Mouse (Mus musculus): Measurements from ENCODE around the gene Vnn1. TPM values are rescaled to one million over a fixed set of nuclear protein-coding genes. Genes with fewer than 3 reads are reported as not detected.

The Vnn1 gene
- 9.0 and 118 TPM in 2 replicates for polyA plus RNA-seq (2012; rRNA removed)

GRCm38 (mm10) chr10:23894601-23895349 is at the start of gene Vnn1:
Gene Vnn1, plus strand, starts transcription at chr10:23894688.
- H3K27me3 ChIP-seq (ENCODE audit: control insufficient read depth, insufficient read depth, low read length), result no peaks in the 10 kb centered on the region
- TF ChIP-seq CTCF (IDR thresholded peaks at IDR 0.05; ENCODE audit: extremely low read depth, insufficient read length, insufficient replicate concordance, low read depth, low read length), result no peak
- no peak for TF ChIP-seq POLR2A (IDR thresholded peaks at IDR 0.05; ENCODE audit: low read depth, low read length)
- peak within 1 kb of the TSS; percentile 60 for H3K27ac ChIP-seq (ENCODE audit: insufficient read depth, low read depth, low read length)
- peak within 1 kb of the TSS; percentile 57 for H3K4me3 ChIP-seq (ENCODE audit: low read depth, low read length)
- peaks cover 16% of the 10 kb centered on the region; the same call in 1 of the 2 replicates for H3K4me1 ChIP-seq (ENCODE audit: control insufficient read depth, insufficient read depth, insufficient read length, low read length)
- H3K36me3 ChIP-seq (ENCODE audit: control insufficient read depth, insufficient read depth, low read length), result peaks cover 4% of the 10 kb centered on the region; the same call in 1 of the 2 replicates
- 13% methylated on average over 21 of the region's 21 CpGs for WGBS

- Histone ChIP-seq H3K36me3 (ENCODE audit: control insufficient read depth, insufficient read depth, low read length) (no peaks in the 10 kb centered on the region), H3K27ac (ENCODE audit: insufficient read depth, low read depth, low read length) (no peak within 1 kb of the TSS), H3K4me1 (ENCODE audit: control insufficient read depth, insufficient read depth, insufficient read length, low read length) (peaks cover 10% of the 10 kb centered on the region; the same call in 1 of the 2 replicates), H3K27me3 (ENCODE audit: control insufficient read depth, insufficient read depth, low read length) (no peaks in the 10 kb centered on the region), H3K4me3 (ENCODE audit: low read depth, low read length) (no peak within 1 kb of the TSS)
- TF ChIP-seq CTCF (IDR thresholded peaks at IDR 0.05; ENCODE audit: extremely low read depth, insufficient read length, insufficient replicate concordance, low read depth, low read length) (no peak), POLR2A (IDR thresholded peaks at IDR 0.05; ENCODE audit: low read depth, low read length) (no peak)
- WGBS, result 10% methylated on average over 4 of the region's 4 CpGs
These were observed 43.1 kb upstream of the Vnn1 start, which contains the start of gene Vnn3 for GRCm38 (mm10) chr10:23851228-23851912. Gene Vnn3, plus strand, starts transcription at chr10:23851462.

GRCm38 (mm10) chr10:23852096-23852495 is 42.4 kb upstream of the Vnn1 start:
- Histone ChIP-seq H3K27ac (ENCODE audit: insufficient read depth, low read depth, low read length) (no peak overlapping the region), H3K4me3 (ENCODE audit: low read depth, low read length) (no peak overlapping the region), H3K4me1 (ENCODE audit: control insufficient read depth, insufficient read depth, insufficient read length, low read length) (peaks cover 10% of the 10 kb centered on the region; the same call in 1 of the 2 replicates), H3K36me3 (ENCODE audit: control insufficient read depth, insufficient read depth, low read length) (no peaks in the 10 kb centered on the region), H3K27me3 (ENCODE audit: control insufficient read depth, insufficient read depth, low read length) (no peaks in the 10 kb centered on the region)
- TF ChIP-seq CTCF (IDR thresholded peaks at IDR 0.05; ENCODE audit: extremely low read depth, insufficient read length, insufficient replicate concordance, low read depth, low read length) (no peak), POLR2A (IDR thresholded peaks at IDR 0.05; ENCODE audit: low read depth, low read length) (no peak)
- WGBS, result 76% methylated on average over 2 of the region's 2 CpGs

- TF ChIP-seq POLR2A (IDR thresholded peaks at IDR 0.05; ENCODE audit: low read depth, low read length), result no peak
- Histone ChIP-seq H3K27ac (ENCODE audit: insufficient read depth, low read depth, low read length) (no peak overlapping the region), H3K4me1 (ENCODE audit: control insufficient read depth, insufficient read depth, insufficient read length, low read length) (peaks cover 6% of the 10 kb centered on the region), H3K36me3 (ENCODE audit: control insufficient read depth, insufficient read depth, low read length) (no peaks in the 10 kb centered on the region), H3K27me3 (ENCODE audit: control insufficient read depth, insufficient read depth, low read length) (no peaks in the 10 kb centered on the region), H3K4me3 (ENCODE audit: low read depth, low read length) (no peak overlapping the region)
- 26% methylated on average over 9 of the region's 9 CpGs for WGBS
These were observed 29.9 kb upstream of the Vnn1 start for GRCm38 (mm10) chr10:23864362-23865312.

GRCm38 (mm10) chr10:23880695-23881094 is 13.8 kb upstream of the Vnn1 start:
- TF ChIP-seq POLR2A (IDR thresholded peaks at IDR 0.05; ENCODE audit: low read depth, low read length) (no peak), CTCF (IDR thresholded peaks at IDR 0.05; ENCODE audit: extremely low read depth, insufficient read length, insufficient replicate concordance, low read depth, low read length) (peak; percentile 43; the same call in 1 of the 2 replicates)
- Histone ChIP-seq H3K4me3 (ENCODE audit: low read depth, low read length) (no peak overlapping the region), H3K36me3 (ENCODE audit: control insufficient read depth, insufficient read depth, low read length) (no peaks in the 10 kb centered on the region), H3K27me3 (ENCODE audit: control insufficient read depth, insufficient read depth, low read length) (no peaks in the 10 kb centered on the region), H3K4me1 (ENCODE audit: control insufficient read depth, insufficient read depth, insufficient read length, low read length) (no peaks in the 10 kb centered on the region), H3K27ac (ENCODE audit: insufficient read depth, low read depth, low read length) (no peak overlapping the region)
- 85% methylated on average over 6 of the region's 6 CpGs for WGBS

- Histone ChIP-seq H3K36me3 (ENCODE audit: control insufficient read depth, insufficient read depth, low read length) (no peaks in the 10 kb centered on the region), H3K4me3 (ENCODE audit: low read depth, low read length) (no peak overlapping the region), H3K27me3 (ENCODE audit: control insufficient read depth, insufficient read depth, low read length) (no peaks in the 10 kb centered on the region), H3K27ac (ENCODE audit: insufficient read depth, low read depth, low read length) (no peak overlapping the region), H3K4me1 (ENCODE audit: control insufficient read depth, insufficient read depth, insufficient read length, low read length) (peaks cover 7% of the 10 kb centered on the region; the same call in 1 of the 2 replicates)
- TF ChIP-seq POLR2A (IDR thresholded peaks at IDR 0.05; ENCODE audit: low read depth, low read length) (no peak), CTCF (IDR thresholded peaks at IDR 0.05; ENCODE audit: extremely low read depth, insufficient read length, insufficient replicate concordance, low read depth, low read length) (no peak)
- 49% methylated on average over 1 of the region's 1 CpGs for WGBS
These were observed 9.6 kb upstream of the Vnn1 start for GRCm38 (mm10) chr10:23884910-23885309.
